Comparison of ENCODE assay signal across 30 mouse cellular contexts in genomic region chr12:32182632-32183419, GRCm38 (mm10). TPM values are rescaled to one million over a fixed set of nuclear protein-coding genes. Genes with fewer than 3 reads are reported as not detected.
DNase-seq lines count a peak whose midpoint lies in the region; ATAC-seq and TF ChIP-seq lines count a peak whose summit lies in the region.
"Had no signal": no experiment of that assay in that cellular context is flagged by ENCODE, and none has a peak within 500 bp of the region (broad histone marks: within the 10 kb centered on the region; RNA-seq: fewer than 3 reads in every experiment).

No protein-coding gene starts in this region.

- 0 out of 2 replicates have a peak, but pooled peaks cover 2% of the 10 kb centered on the region for H3K79me2 ChIP-seq in CH12.LX (replicated peaks; ENCODE audit: control insufficient read depth, extremely low read depth, insufficient read depth, poor library complexity, severe bottlenecking)

- no peaks in the 10 kb centered on the region for H3K27me3 ChIP-seq in CH12.LX (replicated peaks)
- H3K27me3 ChIP-seq in megakaryocyte, embryonic 14.5 days (replicated peaks): no peaks in the 10 kb centered on the region
- H3K27me3 ChIP-seq: embryonic facial prominence, embryonic 12.5 days; embryonic facial prominence, embryonic 15.5 days; forebrain, embryonic 12.5 days; forebrain, embryonic 15.5 days; heart, embryonic 13.5 days had no signal

- dilution Hi-C loops in CH12.LX (cut with MboI; ENCODE audit: extremely low pct_ligation_motif_present, extremely low pct_unique_long_range_greater_than_20kb, low sequenced_read_pairs): no loop called here

- no peak for TF ChIP-seq POLR2A in CH12.LX (IDR thresholded peaks at IDR 0.05; ENCODE audit: low read depth, low read length)
- no peak for TF ChIP-seq POLR2A in bone marrow macrophage, adult 2 months (IDR thresholded peaks at IDR 0.05; ENCODE audit: borderline replicate concordance, low read depth, low read length)

- no peaks in the 10 kb centered on the region for H3K9me3 ChIP-seq in CH12.LX (replicated peaks; ENCODE audit: low read length)
- H3K9me3 ChIP-seq in megakaryocyte, embryonic 14.5 days: no peaks in the 10 kb centered on the region
- H3K9me3 ChIP-seq: embryonic facial prominence, embryonic 12.5 days; embryonic facial prominence, embryonic 15.5 days; forebrain, embryonic 12.5 days; forebrain, embryonic 15.5 days; G1E; heart, embryonic 10.5 days; heart, embryonic 13.5 days had no signal

- peak; percentile 24; the same call in 1 of the 2 replicates for TF ChIP-seq EP300 in CH12.LX (IDR thresholded peaks at IDR 0.05; ENCODE audit: low read length)

- in situ Hi-C loops in CH12.LX (cut with MboI; ENCODE audit: low pct_ligation_motif_present, low pct_unique_long_range_greater_than_20kb, low sequenced_read_pairs): no loop called here

- H3K4me3 ChIP-seq in CH12.LX (replicated peaks in 1 of 3; ENCODE audit: low read depth in 2 of 3, low read length in 2 of 3, poor library complexity in 1 of 3): no peak overlapping the region
- H3K4me3 ChIP-seq in bone marrow macrophage, adult 2 months (ENCODE audit: insufficient read depth, low read length): no peak overlapping the region
- H3K4me3 ChIP-seq in megakaryocyte, embryonic 14.5 days (replicated peaks): peak overlapping the region; percentile 38
- H3K4me3 ChIP-seq: embryonic facial prominence, embryonic 12.5 days; embryonic facial prominence, embryonic 15.5 days; forebrain, embryonic 12.5 days; forebrain, embryonic 15.5 days; heart, embryonic 10.5 days; heart, embryonic 13.5 days had no signal

- H3K36me3 ChIP-seq in CH12.LX (replicated peaks in 1 of 2; ENCODE audit: control insufficient read depth in 1 of 2, insufficient read depth in 1 of 2, low read length in 1 of 2): peaks cover 44 to 57% of the 10 kb centered on the region in 2 experiments
- peaks cover 77% of the 10 kb centered on the region for H3K36me3 ChIP-seq in megakaryocyte, embryonic 14.5 days (replicated peaks; ENCODE audit: low read length)
- H3K36me3 ChIP-seq: embryonic facial prominence, embryonic 12.5 days; embryonic facial prominence, embryonic 15.5 days; forebrain, embryonic 12.5 days; forebrain, embryonic 15.5 days; G1E; heart, embryonic 10.5 days; heart, embryonic 13.5 days had no signal

- H3K9ac ChIP-seq in CH12.LX (ENCODE audit: insufficient read depth, low read depth): peak overlapping the region; percentile 51
- H3K9ac ChIP-seq: embryonic facial prominence, embryonic 12.5 days; embryonic facial prominence, embryonic 15.5 days; forebrain, embryonic 12.5 days; forebrain, embryonic 15.5 days; heart, embryonic 13.5 days; hindbrain, embryonic 14.5 days had no signal

- no peak; the same call in 1 of the 2 replicates for TF ChIP-seq RAD21 in CH12.LX (IDR thresholded peaks at IDR 0.05; ENCODE audit: low read depth, low read length)

- peaks cover 26 to 56% of the 10 kb centered on the region in 2 experiments for H3K4me1 ChIP-seq in CH12.LX (ENCODE audit: control insufficient read depth in 1 of 2, insufficient read depth in 2 of 2)
- H3K4me1 ChIP-seq in bone marrow macrophage, adult 2 months (ENCODE audit: control insufficient read depth, insufficient read depth, low read length): peaks cover 14% of the 10 kb centered on the region
- peaks cover 43% of the 10 kb centered on the region for H3K4me1 ChIP-seq in megakaryocyte, embryonic 14.5 days
- H3K4me1 ChIP-seq: embryonic facial prominence, embryonic 12.5 days; embryonic facial prominence, embryonic 15.5 days; forebrain, embryonic 12.5 days; forebrain, embryonic 15.5 days; heart, embryonic 10.5 days; heart, embryonic 13.5 days had no signal

- ATAC-seq in cerebellum, adult (ENCODE audit: insufficient number of reproducible peaks, low FRiP score, low TSS enrichment): no peak
- ATAC-seq: forebrain, embryonic 15.5 days; hindbrain, postnatal 0 days; inflammation-experienced regulatory T-cells, adult 6 months; intestine, embryonic 16.5 days; Patski had no signal

- peak overlapping the region; percentile 99 for H3K27ac ChIP-seq in CH12.LX (ENCODE audit: insufficient read depth, low read depth)
- H3K27ac ChIP-seq in bone marrow macrophage, adult 2 months (ENCODE audit: insufficient read depth, low read depth, low read length): 0 out of 2 replicates have a peak overlapping the region, but pooled peaks have one; percentile 22
- H3K27ac ChIP-seq: embryonic facial prominence, embryonic 12.5 days; embryonic facial prominence, embryonic 15.5 days; forebrain, embryonic 12.5 days; forebrain, embryonic 15.5 days; heart, embryonic 10.5 days; heart, embryonic 13.5 days; hindbrain, embryonic 14.5 days; hindbrain, postnatal 0 days had no signal

- TF ChIP-seq CTCF in CH12.LX (conservative IDR thresholded peaks at IDR 0.05 in 1 of 2, IDR thresholded peaks at IDR 0.05 in 1 of 2; ENCODE audit: low read depth in 2 of 2, low read length in 2 of 2): no peak
- TF ChIP-seq CTCF in bone marrow macrophage, adult 2 months (IDR thresholded peaks at IDR 0.05; ENCODE audit: low read depth, low read length): no peak

- DNase-seq in heart, adult 11 months: peak; percentile 87
- no peak for DNase-seq in heart, adult 8-10 months (ENCODE audit: low spot score)
- DNase-seq in CH12.LX (ENCODE audit: extremely low read depth): peak; percentile 58
- DNase-seq in c-Kit-positive CD71-positive TER-119-positive erythroid progenitor cells, embryonic 14.5 days (ENCODE audit: low spot score): no peak
- no peak for DNase-seq in layer of hippocampus, postnatal 25 days (ENCODE audit: extremely low spot score in 1 of 2, low spot score in 1 of 2)
- DNase-seq: adrenal gland, adult 2 months; adrenal gland, postnatal 14 days; cerebellum, adult 18-20 months; cerebellum, adult 9-10 months; cerebellum, postnatal 14 days; gastrocnemius, postnatal 10 days; gastrocnemius, postnatal 36 days; heart, adult 18-20 months; heart, postnatal 14 days; heart, postnatal 4 days had no signal

- H3K4me2 ChIP-seq in CH12.LX (ENCODE audit: insufficient read depth, low read depth, poor library complexity, severe bottlenecking): peak overlapping the region; percentile 80
- H3K4me2 ChIP-seq: embryonic facial prominence, embryonic 12.5 days; embryonic facial prominence, embryonic 15.5 days; forebrain, embryonic 12.5 days; forebrain, embryonic 15.5 days; heart, embryonic 13.5 days; hindbrain, embryonic 14.5 days had no signal

TF ChIP-seq in CH12.LX, 34 proteins besides CTCF, POLR2A, EP300 and RAD21:
- 0 out of 2 replicates have a peak, but pooled peaks have one; percentile 17 for TF ChIP-seq ETS1 (conservative IDR thresholded peaks at IDR 0.05; ENCODE audit: low read depth, low read length)
- TF ChIP-seq JUN (IDR thresholded peaks at IDR 0.05; ENCODE audit: insufficient read depth, low read depth, low read length): 0 out of 2 replicates have a peak, but pooled peaks have one; percentile 10
- TF ChIP-seq MAZ (IDR thresholded peaks at IDR 0.05; ENCODE audit: low read depth, low read length): no peak
- no peak for TF ChIP-seq USF2 (conservative IDR thresholded peaks at IDR 0.05; ENCODE audit: low read depth, low read length)
- TF ChIP-seq SIN3A (IDR thresholded peaks at IDR 0.05; ENCODE audit: low read length): 0 out of 2 replicates have a peak, but pooled peaks have one; percentile 12
- TF ChIP-seq CHD2 (IDR thresholded peaks at IDR 0.05; ENCODE audit: low read length): peak; percentile 38; the same call in 1 of the 2 replicates
- no peak for TF ChIP-seq USF1 (IDR thresholded peaks at IDR 0.05; ENCODE audit: low read depth, low read length)
- no peak for TF ChIP-seq RCOR1 (conservative IDR thresholded peaks at IDR 0.05; ENCODE audit: low read depth, low read length)
- no peak for TF ChIP-seq ELF1 (IDR thresholded peaks at IDR 0.05; ENCODE audit: low read depth, low read length)
- TF ChIP-seq TBP (conservative IDR thresholded peaks at IDR 0.05; ENCODE audit: low read depth, low read length): no peak
- no peak for TF ChIP-seq E2F4 (IDR thresholded peaks at IDR 0.05; ENCODE audit: insufficient replicate concordance, low read depth, low read length)
- peak; percentile 91 for TF ChIP-seq ZNF384 (IDR thresholded peaks at IDR 0.05; ENCODE audit: low read depth, low read length)
- TF ChIP-seq MYC (IDR thresholded peaks at IDR 0.05; ENCODE audit: low read depth, low read length): 0 out of 2 replicates have a peak, but pooled peaks have one; percentile 30
- peak; percentile 56; the same call in 1 of the 2 replicates for TF ChIP-seq IRF4 (IDR thresholded peaks at IDR 0.05; ENCODE audit: low read depth, low read length)
- TF ChIP-seq SMC3 (IDR thresholded peaks at IDR 0.05; ENCODE audit: low read depth, low read length): no peak; the same call in 1 of the 2 replicates
- 0 out of 2 replicates have a peak, but pooled peaks have one; percentile 40 for TF ChIP-seq KAT2A (IDR thresholded peaks at IDR 0.05; ENCODE audit: insufficient replicate concordance, low read length)
- TF ChIP-seq BHLHE40 (IDR thresholded peaks at IDR 0.05; ENCODE audit: low read depth, low read length): peak; percentile 47; the same call in 1 of the 2 replicates
- TF ChIP-seq ZC3H11A (IDR thresholded peaks at IDR 0.05; ENCODE audit: low read depth, low read length): no peak
- TF ChIP-seq TCF12 (IDR thresholded peaks at IDR 0.05; ENCODE audit: low read depth, low read length): peak; percentile 31; the same call in 1 of the 2 replicates
- TF ChIP-seq MXI1 (IDR thresholded peaks at IDR 0.05; ENCODE audit: low read depth, low read length): no peak; the same call in 1 of the 2 replicates
- TF ChIP-seq CHD1 (IDR thresholded peaks at IDR 0.05; ENCODE audit: low read depth, low read length): no peak; the same call in 1 of the 2 replicates
- TF ChIP-seq MAFK (IDR thresholded peaks at IDR 0.05; ENCODE audit: insufficient replicate concordance, low read length): no peak
- TF ChIP-seq GABPA (IDR thresholded peaks at IDR 0.05; ENCODE audit: insufficient replicate concordance, low read depth, low read length): no peak
- TF ChIP-seq MAX (IDR thresholded peaks at IDR 0.05; ENCODE audit: low read length): no peak

RNA-seq across cellular contexts. Expression of gene Pik3cg, which starts 25.6 kb away (rescaled TPM):
- total RNA-seq in heart, adult 8-10 months (2022): 1 to 10 TPM; 1.3 to 1.6 (median 1.5) TPM
- total RNA-seq in CH12.LX (2012; rRNA removed) (28.5 and 35.8 TPM in 2 replicates), CH12.LX (2014; rRNA removed) (38.0 and 40.6 TPM in 2 replicates)
- 29.7 and 35.4 TPM in 2 replicates for polyA plus RNA-seq in CH12.LX (2012; ENCODE audit: insufficient read length, low read depth)
- 73.2 and 75.7 TPM in 2 replicates for polyA plus RNA-seq in bone marrow macrophage, adult 2 months (2012; ENCODE audit: insufficient read depth, insufficient read length, missing spikeins)
- polyA plus RNA-seq in megakaryocyte, embryonic 14.5 days (2012; ENCODE audit: insufficient read depth, low replicate concordance): 0.79 and 1.9 TPM in 2 replicates
- 1 to 10 TPM; 4.4 to 4.6 TPM for total RNA-seq in layer of hippocampus, postnatal 25 days (2021)
- polyA plus RNA-seq: Patski had no signal

Comparison
In these comparisons a context has a peak if more than half of its experiments do, and no peak if none do; other contexts are left out.
1. DNase-seq: peak in heart, adult 11 months (single experiment) and CH12.LX (single experiment); none in heart, adult 8-10 months (single experiment), c-Kit-positive CD71-positive TER-119-positive erythroid progenitor cells, embryonic 14.5 days (single experiment) and layer of hippocampus, postnatal 25 days (0 of 2).
2. RNA of gene Pik3cg, which starts 25.6 kb away (total RNA-seq): 28.5 to 40.6 TPM in CH12.LX; 4.4 to 4.6 TPM in layer of hippocampus, postnatal 25 days and 1.3 to 1.6 TPM in heart, adult 8-10 months; every median in the first group is over 4 times any median in the second.